Mouse (Mus musculus): ENCODE results near the gene Glra1. TPM values are rescaled to one million over a fixed set of nuclear protein-coding genes. Genes with fewer than 3 reads are reported as not detected.

Gene Glra1
- polyA plus RNA-seq (2015; fragmentation: Nextera tagmentation; extraction: Ambion mirVana), result not detected in 2 replicates

GRCm38 (mm10) chr11:55607808-55608523 lies at the start of gene Glra1:
Gene Glra1, minus strand, starts transcription at chr11:55608198.

GRCm38 (mm10) chr11:55469048-55469843 lies 138.8 kb downstream of the Glra1 start, which contains the start of gene G3bp1:
Gene G3bp1, plus strand, starts transcription at chr11:55469685.

Small RNA genes lying within 50 kb of the gene (microRNA-seq; reads per million reads assigned to microRNA genes)
- gene Mir7652, result not detected

Other genes starting within 250 kb of the Glra1 start
- gene Sparc, start 185.0 kb downstream of the Glra1 start, polyA plus RNA-seq (2015; fragmentation: Nextera tagmentation; extraction: Ambion mirVana), result 4,325 and 4,507 TPM in 2 replicates
- 493 and 554 TPM in 2 replicates for gene Atox1, start 147.0 kb downstream of the Glra1 start, polyA plus RNA-seq (2015; fragmentation: Nextera tagmentation; extraction: Ambion mirVana)
- gene G3bp1, start 138.5 kb downstream of the Glra1 start, polyA plus RNA-seq (2015; fragmentation: Nextera tagmentation; extraction: Ambion mirVana), result 66.7 and 76.7 TPM in 2 replicates

All from urinary bladder, postnatal 0 days (tissue).